Mouse (Mus musculus) gastrocnemius, postnatal 25 days (tissue): ENCODE data around the gene Tapbp. TPM values are rescaled to one million over a fixed set of nuclear protein-coding genes. Genes with fewer than 3 reads are reported as not detected.
A peak's percentile ranks its signal among the peaks of the same experiment; 100 is the strongest.
"Not testable (repeated sequence)": the region's sequence is repeated elsewhere in the genome, so short reads cannot be mapped to it uniquely, and the experiment has no call there.

ENCODE experiments used
- DNase-seq: peaks from one replicate; pipeline ENCODE4 v3.0.0; 2022
- total RNA-seq, 2 experiments: library from RNA; stranded (reverse); gene quantifications; 1 replicate in 1 of 2; 2 replicates in 1 of 2; pipeline ENCODE4 v1.2.3; 2021

Tapbp gene
- total RNA-seq, 2 experiments from 2014 or later, result 31.2 to 41.2 TPM

- no peak for DNase-seq
These were observed 25.7 kb downstream of the Tapbp start for GRCm38 (mm10) chr17:33941381-33941780.

GRCm38 (mm10) chr17:33943454-33943853 lies 27.8 kb downstream of the Tapbp start:
- no peak for DNase-seq

GRCm38 (mm10) chr17:33947430-33948089 lies 31.9 kb downstream of the Tapbp start:
- DNase-seq, result no peak

- DNase-seq, result no peak
These were observed 32.6 kb downstream of the Tapbp start for GRCm38 (mm10) chr17:33948090-33948904.

- DNase-seq, result no peak
These were observed 33.3 kb downstream of the Tapbp start for GRCm38 (mm10) chr17:33948905-33949537.

- no peak for DNase-seq
These were observed 34.5 kb downstream of the Tapbp start for GRCm38 (mm10) chr17:33950131-33950625.

GRCm38 (mm10) chr17:33951021-33951946 lies 35.6 kb downstream of the Tapbp start, which contains the start of gene B3galt4:
Gene B3galt4, minus strand, starts transcription at chr17:33951488.
- DNase-seq, result peak; percentile 66

GRCm38 (mm10) chr17:33952015-33952414 lies 36.3 kb downstream of the Tapbp start:
- DNase-seq, result not testable (repeated sequence)

GRCm38 (mm10) chr17:33952879-33953278 lies 37.2 kb downstream of the Tapbp start:
- DNase-seq, result no peak

- no peak for DNase-seq
These were observed 37.6 kb downstream of the Tapbp start for GRCm38 (mm10) chr17:33953310-33953709.

GRCm38 (mm10) chr17:33953961-33954565 lies 38.4 kb downstream of the Tapbp start:
- no peak for DNase-seq

GRCm38 (mm10) chr17:33954646-33955554 lies 39.2 kb downstream of the Tapbp start:
- DNase-seq, result no peak

GRCm38 (mm10) chr17:33955555-33956214 lies 40.0 kb downstream of the Tapbp start, which contains the start of the genes Vps52 and Rps18:
Gene Vps52, plus strand, starts transcription at chr17:33955812.
Gene Rps18, minus strand, starts transcription at chr17:33956001.
- DNase-seq, result peak; percentile 95

GRCm38 (mm10) chr17:33956336-33956735 lies 40.6 kb downstream of the Tapbp start:
- DNase-seq, result no peak

- no peak for DNase-seq
These were observed 41.8 kb downstream of the Tapbp start for GRCm38 (mm10) chr17:33957493-33957892.

- DNase-seq, result no peak
These were observed 42.8 kb downstream of the Tapbp start for GRCm38 (mm10) chr17:33958451-33958850.

GRCm38 (mm10) chr17:33959135-33959534 lies 43.4 kb downstream of the Tapbp start:
- no peak for DNase-seq

- DNase-seq, result no peak
These were observed 44.2 kb downstream of the Tapbp start for GRCm38 (mm10) chr17:33959948-33960347.

GRCm38 (mm10) chr17:33962876-33963275 lies 47.2 kb downstream of the Tapbp start:
- no peak for DNase-seq
